Mouse (Mus musculus): ENCODE measurements around the gene Taf15. TPM values are rescaled to one million over a fixed set of nuclear protein-coding genes. Genes with fewer than 3 reads are reported as not detected.
"Not testable (repeated sequence)": the region's sequence is repeated elsewhere in the genome, so short reads cannot be mapped to it uniquely, and the experiment has no call there.

The Taf15 gene
- polyA plus RNA-seq, 1 experiment from 2014 or later, result 14.4 TPM

- no peak overlapping the region for H3K9ac ChIP-seq
- TF ChIP-seq CTCF (IDR thresholded peaks at IDR 0.05; ENCODE audit: low read depth), result no peak
- H3K4me3 ChIP-seq (ENCODE audit: low read depth, low read length), result no peak overlapping the region
- WGBS, result 54% methylated on average over 3 of the region's 3 CpGs
- DNase-seq, result no peak
- no peak overlapping the region for H3K27ac ChIP-seq (ENCODE audit: low read depth)
- no peaks in the 10 kb centered on the region for H3K27me3 ChIP-seq (ENCODE audit: insufficient read depth, low read length)
- no peaks in the 10 kb centered on the region for H3K4me1 ChIP-seq (ENCODE audit: insufficient read depth)
- H3K36me3 ChIP-seq (ENCODE audit: insufficient read depth), result no peaks in the 10 kb centered on the region
- H3K4me2 ChIP-seq, result no peak overlapping the region
- H3K9me3 ChIP-seq (ENCODE audit: low read depth, low read length), result no peaks in the 10 kb centered on the region
- ATAC-seq (ENCODE audit: insufficient read depth), result no peak
These were observed 63.9 kb downstream of the Taf15 start for GRCm38 (mm10) chr11:83536831-83537230.

GRCm38 (mm10) chr11:83538705-83539314 is 65.9 kb downstream of the Taf15 start:
- 65% methylated on average over 3 of the region's 3 CpGs for WGBS
- no peak overlapping the region for H3K4me3 ChIP-seq (ENCODE audit: low read depth, low read length)
- no peak overlapping the region for H3K9ac ChIP-seq
- ATAC-seq (ENCODE audit: insufficient read depth), result no peak
- H3K36me3 ChIP-seq (ENCODE audit: insufficient read depth), result no peaks in the 10 kb centered on the region
- H3K4me1 ChIP-seq (ENCODE audit: insufficient read depth), result no peaks in the 10 kb centered on the region
- no peak overlapping the region for H3K27ac ChIP-seq (ENCODE audit: low read depth)
- H3K27me3 ChIP-seq (ENCODE audit: insufficient read depth, low read length), result no peaks in the 10 kb centered on the region
- TF ChIP-seq CTCF (IDR thresholded peaks at IDR 0.05; ENCODE audit: low read depth), result no peak
- no peak overlapping the region for H3K4me2 ChIP-seq
- no peaks in the 10 kb centered on the region for H3K9me3 ChIP-seq (ENCODE audit: low read depth, low read length)
- no peak for DNase-seq

DNA sequence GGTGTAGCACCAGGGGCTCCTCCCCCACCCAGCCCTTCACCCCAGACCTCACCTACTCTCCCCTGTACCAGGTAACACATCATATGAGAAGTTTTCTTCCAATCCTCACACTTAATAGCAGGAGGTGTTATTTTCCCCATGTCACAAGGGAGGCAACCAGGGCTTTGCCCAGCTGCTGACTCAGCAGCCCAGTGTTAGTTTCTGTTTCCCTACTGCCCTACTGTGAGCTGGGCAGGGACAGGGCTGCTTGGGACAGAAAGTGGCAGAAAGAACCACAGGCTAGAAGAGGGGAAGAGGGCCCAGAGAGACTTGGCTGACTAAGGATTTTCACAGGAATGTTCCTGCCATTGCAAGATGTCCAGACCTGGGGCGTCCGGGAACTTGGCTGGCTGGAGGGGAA is 68.0 kb downstream of the Taf15 start:
- Histone ChIP-seq H3K9me3 (ENCODE audit: low read depth, low read length) (no peaks in the 10 kb centered on the region), H3K36me3 (ENCODE audit: insufficient read depth) (no peaks in the 10 kb centered on the region), H3K4me3 (ENCODE audit: low read depth, low read length) (no peak overlapping the region), H3K27ac (ENCODE audit: low read depth) (no peak overlapping the region), H3K27me3 (ENCODE audit: insufficient read depth, low read length) (no peaks in the 10 kb centered on the region), H3K9ac (no peak overlapping the region), H3K4me1 (ENCODE audit: insufficient read depth) (no peaks in the 10 kb centered on the region; the same call in 1 of the 2 replicates), H3K4me2 (no peak overlapping the region)
- WGBS, result 87% methylated on average over 2 of the region's 2 CpGs
- ATAC-seq (ENCODE audit: insufficient read depth) (no peak), DNase-seq (no peak)
- TF ChIP-seq CTCF (IDR thresholded peaks at IDR 0.05; ENCODE audit: low read depth), result no peak

GRCm38 (mm10) chr11:83541415-83541814 is 68.5 kb downstream of the Taf15 start:
- DNase-seq, result no peak
- Histone ChIP-seq H3K9me3 (ENCODE audit: low read depth, low read length) (no peaks in the 10 kb centered on the region), H3K36me3 (ENCODE audit: insufficient read depth) (no peaks in the 10 kb centered on the region), H3K9ac (no peak overlapping the region), H3K27me3 (ENCODE audit: insufficient read depth, low read length) (no peaks in the 10 kb centered on the region), H3K4me1 (ENCODE audit: insufficient read depth) (no peaks in the 10 kb centered on the region; the same call in 1 of the 2 replicates), H3K27ac (ENCODE audit: low read depth) (no peak overlapping the region), H3K4me2 (no peak overlapping the region), H3K4me3 (ENCODE audit: low read depth, low read length) (no peak overlapping the region)
- TF ChIP-seq CTCF (IDR thresholded peaks at IDR 0.05; ENCODE audit: low read depth), result no peak
- 86% methylated on average over 3 of the region's 3 CpGs for WGBS
- no peak for ATAC-seq (ENCODE audit: insufficient read depth)

- DNase-seq (peak; percentile 55), ATAC-seq (ENCODE audit: insufficient read depth) (no peak)
- H3K9me3 ChIP-seq (ENCODE audit: low read depth, low read length), result no peaks in the 10 kb centered on the region
- no peaks in the 10 kb centered on the region for H3K27me3 ChIP-seq (ENCODE audit: insufficient read depth, low read length)
- WGBS, result 45% methylated on average over 3 of the region's 3 CpGs
- H3K4me3 ChIP-seq (ENCODE audit: low read depth, low read length), result no peak overlapping the region
- H3K4me1 ChIP-seq (ENCODE audit: insufficient read depth), result no peaks in the 10 kb centered on the region; the same call in 1 of the 2 replicates
- no peak overlapping the region for H3K27ac ChIP-seq (ENCODE audit: low read depth)
- no peak overlapping the region for H3K9ac ChIP-seq
- TF ChIP-seq CTCF (IDR thresholded peaks at IDR 0.05; ENCODE audit: low read depth), result no peak
- no peak overlapping the region for H3K4me2 ChIP-seq
- H3K36me3 ChIP-seq (ENCODE audit: insufficient read depth), result no peaks in the 10 kb centered on the region
These were observed 71.3 kb downstream of the Taf15 start for GRCm38 (mm10) chr11:83544214-83544613.

- no peaks in the 10 kb centered on the region for H3K36me3 ChIP-seq (ENCODE audit: insufficient read depth)
- H3K9ac ChIP-seq, result no peak overlapping the region
- no peaks in the 10 kb centered on the region for H3K4me1 ChIP-seq (ENCODE audit: insufficient read depth)
- H3K4me2 ChIP-seq, result no peak overlapping the region
- no peaks in the 10 kb centered on the region for H3K9me3 ChIP-seq (ENCODE audit: low read depth, low read length)
- no peak for TF ChIP-seq CTCF (IDR thresholded peaks at IDR 0.05; ENCODE audit: low read depth)
- H3K27ac ChIP-seq (ENCODE audit: low read depth), result no peak overlapping the region
- WGBS, result 78% methylated on average over 5 of the region's 5 CpGs
- H3K4me3 ChIP-seq (ENCODE audit: low read depth, low read length), result no peak overlapping the region
- DNase-seq (no peak), ATAC-seq (ENCODE audit: insufficient read depth) (no peak)
- no peaks in the 10 kb centered on the region for H3K27me3 ChIP-seq (ENCODE audit: insufficient read depth, low read length)
These were observed 77.3 kb downstream of the Taf15 start for GRCm38 (mm10) chr11:83550186-83550632.

DNA sequence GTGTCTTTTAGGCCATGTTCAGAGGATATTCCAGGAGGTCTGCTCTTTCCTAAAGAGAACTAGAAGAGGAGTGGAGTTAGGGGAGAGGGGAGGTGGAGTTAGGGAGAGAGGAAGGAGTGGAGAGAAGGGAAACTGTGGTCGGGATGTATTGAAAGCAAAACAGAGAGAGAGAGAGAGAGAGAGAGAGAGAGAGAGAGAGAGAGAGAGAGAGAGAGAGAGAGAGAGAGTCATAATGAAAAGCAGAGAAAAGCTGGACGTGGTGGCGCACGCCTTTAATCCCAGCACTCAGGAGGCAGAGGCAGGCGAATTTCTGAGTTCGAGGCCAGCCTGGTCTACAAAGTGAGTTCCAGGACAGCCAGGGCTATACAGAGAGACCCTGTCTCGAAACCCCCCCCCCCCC is 78.2 kb downstream of the Taf15 start:
- H3K27ac ChIP-seq (ENCODE audit: low read depth); DNase-seq; H3K4me2 ChIP-seq; ATAC-seq (ENCODE audit: insufficient read depth); H3K9me3 ChIP-seq (ENCODE audit: low read depth, low read length); H3K27me3 ChIP-seq (ENCODE audit: insufficient read depth, low read length); H3K4me1 ChIP-seq (ENCODE audit: insufficient read depth); H3K4me3 ChIP-seq (ENCODE audit: low read depth, low read length); H3K36me3 ChIP-seq (ENCODE audit: insufficient read depth); H3K9ac ChIP-seq: not testable (repeated sequence)
- 80% methylated on average over 7 of the region's 7 CpGs for WGBS

All from lung, embryonic 14.5 days (tissue).